Mouse (Mus musculus) gastrocnemius, adult 18-20 months (tissue): Measurements from ENCODE around the gene Krt32. TPM values are rescaled to one million over a fixed set of nuclear protein-coding genes. Genes with fewer than 3 reads are reported as not detected.

ENCODE experiments used
- DNase-seq: peaks from one replicate; pipeline ENCODE4 v3.0.0; 2021; ENCODE audit warnings: low spot score
- long read RNA-seq, 2 experiments: library from polyadenylated mRNA; stranded (forward); transcript quantifications; one replicate each; pipeline ENCODE4 v2.0.0; 2021
- total RNA-seq, 2 experiments: library from RNA; stranded (reverse); gene quantifications; 2 replicates each; pipeline ENCODE4 v1.2.3; 2021

Krt32 gene
- total RNA-seq: not detected
- long read RNA-seq, experiment 1: 0 reads
- long read RNA-seq, experiment 2: 0 reads

DNA sequence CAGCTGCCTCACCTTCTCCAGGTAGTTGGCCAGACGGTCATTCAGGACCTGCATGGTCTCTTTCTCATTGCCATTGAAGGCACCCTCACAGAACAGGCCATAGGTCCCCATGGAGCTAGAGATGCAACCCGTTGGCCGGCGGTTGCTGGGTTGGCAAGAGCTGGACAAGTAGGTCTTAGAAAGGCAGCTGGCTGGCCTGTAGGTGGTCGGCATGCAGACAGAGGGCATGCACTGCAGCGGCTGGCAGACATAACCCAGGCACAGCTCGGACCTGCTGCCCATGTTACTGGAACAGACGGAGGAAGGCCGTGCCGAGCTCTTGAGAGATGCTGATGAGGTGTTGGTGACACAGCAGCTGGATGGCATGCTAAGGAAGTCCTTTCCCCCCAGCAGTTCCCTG lies at the start of gene Krt32:
Krt32 (minus strand) TSS at position 366 of the 400 bp plus-strand sequence.
- no peak for DNase-seq

DNA sequence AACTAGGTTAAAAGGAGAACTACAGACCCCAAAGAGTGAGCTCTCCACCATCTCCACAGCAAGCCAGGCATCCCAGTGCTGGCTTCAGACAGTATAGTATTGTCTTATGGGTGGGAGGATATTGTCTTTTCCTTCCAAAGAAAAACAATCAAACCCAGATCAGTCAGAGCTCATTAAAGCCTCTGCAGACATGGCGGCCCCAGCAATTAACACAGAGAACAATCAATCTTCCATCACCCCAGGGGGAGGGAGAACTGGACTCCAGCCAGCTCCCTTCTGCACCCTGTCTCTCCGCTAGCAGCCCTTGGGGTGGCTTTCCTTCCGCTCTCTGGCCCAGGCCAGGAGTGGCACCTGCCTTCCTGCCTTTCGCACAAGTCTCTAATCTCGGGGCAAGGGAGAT lies 49.7 kb upstream of the Krt32 start:
- DNase-seq: no peak

DNA sequence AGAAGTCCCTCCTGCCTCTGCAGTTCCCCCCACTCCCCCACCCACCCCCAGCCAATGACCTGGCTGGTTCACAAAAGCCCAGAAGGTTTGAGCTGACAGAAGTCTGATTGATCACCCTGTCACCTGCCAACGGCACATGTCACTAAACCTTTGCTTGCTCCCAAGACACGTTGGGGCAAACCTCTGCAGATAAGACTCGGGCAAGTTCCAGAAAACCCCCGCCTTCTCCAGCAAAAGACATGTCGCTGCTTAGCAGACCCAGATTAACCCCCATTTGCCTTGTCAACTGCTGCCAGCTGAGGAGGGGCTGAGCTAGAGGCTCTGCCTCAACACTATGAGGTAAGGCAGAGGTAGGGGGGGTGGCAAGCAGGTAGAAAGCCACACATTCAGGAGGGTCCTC lies 48.5 kb upstream of the Krt32 start:
- DNase-seq: no peak

DNA sequence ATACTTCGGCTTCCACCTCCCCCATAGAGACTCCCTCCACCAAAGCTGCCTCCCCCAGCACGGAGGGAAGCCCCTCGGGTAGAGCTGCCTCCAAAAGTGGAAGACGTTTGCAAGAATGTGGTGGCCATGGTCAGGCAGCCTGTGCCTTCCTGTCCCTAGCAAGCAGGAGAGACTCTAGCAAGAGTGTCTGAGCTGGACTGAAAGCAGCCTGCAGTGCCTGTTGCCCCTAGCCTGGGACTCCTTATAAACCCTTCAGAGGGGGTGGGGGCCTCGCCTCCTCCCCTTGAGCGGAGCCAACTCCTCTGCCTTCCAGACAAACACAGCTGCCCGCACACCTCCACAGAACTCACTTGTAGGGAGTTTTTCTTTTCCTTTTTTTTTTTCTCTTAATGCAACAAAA lies 47.7 kb upstream of the Krt32 start, which contains the start of gene Krt15:
Krt15 (minus strand) TSS at position 198 of the 400 bp plus-strand sequence.
- DNase-seq: no peak

DNA sequence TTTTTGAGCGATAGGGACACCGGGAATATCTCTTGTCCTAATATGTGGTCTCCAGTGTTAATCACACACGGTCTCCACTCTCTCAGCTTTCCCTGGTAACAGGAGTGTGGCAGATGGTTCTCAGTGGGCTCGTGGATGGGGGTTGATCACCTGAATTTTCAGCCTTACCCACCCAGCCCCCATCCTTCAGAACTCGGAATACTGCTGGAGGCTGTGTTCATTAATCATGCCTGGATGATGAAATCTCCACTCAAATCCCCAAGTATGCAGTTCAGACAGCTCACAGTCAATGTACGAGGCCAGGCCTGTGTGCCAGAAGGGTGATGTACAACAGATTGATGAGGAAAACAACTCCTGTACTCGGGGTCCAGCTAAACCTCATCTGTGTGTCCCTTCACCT lies 36.9 kb upstream of the Krt32 start:
- no peak for DNase-seq

DNA sequence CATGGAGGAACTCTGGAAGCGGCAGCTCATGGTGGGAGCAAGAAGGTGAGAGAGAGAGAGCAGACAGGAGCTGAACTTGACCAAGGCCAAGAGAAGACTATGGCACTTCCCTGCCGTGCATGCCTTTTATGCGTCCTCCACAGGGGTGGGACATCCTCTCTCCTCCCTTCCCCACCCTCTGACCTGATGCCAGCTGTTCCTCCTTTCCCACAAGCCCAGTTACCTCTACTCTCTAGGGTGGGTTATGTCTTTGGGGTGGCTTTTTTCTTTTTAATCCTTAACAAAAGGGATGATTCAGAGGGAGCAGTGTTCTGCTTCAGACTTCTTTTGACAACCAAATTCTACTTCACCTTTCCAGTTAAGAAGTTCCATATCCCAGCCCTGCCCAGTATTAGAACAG lies 33.4 kb upstream of the Krt32 start, which contains the start of gene Krt13:
Krt13 (minus strand) TSS at position 101 of the 400 bp plus-strand sequence.
- DNase-seq: no peak

DNA sequence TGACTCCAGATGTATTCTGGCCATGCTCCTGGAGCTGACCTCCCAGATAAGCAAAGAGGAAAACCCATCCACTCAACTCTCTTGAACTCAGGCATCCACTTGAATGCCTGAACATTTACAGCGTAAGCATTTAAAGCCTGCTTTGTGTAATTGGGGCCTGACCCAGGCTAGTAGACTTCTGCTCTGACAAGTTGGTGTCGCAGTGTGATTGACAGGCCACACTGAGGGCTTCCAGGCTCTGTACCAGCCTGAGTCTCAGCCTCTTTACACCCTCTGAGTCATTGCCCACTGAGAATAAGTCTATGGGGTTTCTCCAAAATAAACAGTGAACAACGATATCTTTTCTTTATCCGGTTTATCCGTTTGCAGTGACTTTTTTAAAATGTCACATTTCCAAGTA lies 32.3 kb upstream of the Krt32 start:
- no peak for DNase-seq

DNA sequence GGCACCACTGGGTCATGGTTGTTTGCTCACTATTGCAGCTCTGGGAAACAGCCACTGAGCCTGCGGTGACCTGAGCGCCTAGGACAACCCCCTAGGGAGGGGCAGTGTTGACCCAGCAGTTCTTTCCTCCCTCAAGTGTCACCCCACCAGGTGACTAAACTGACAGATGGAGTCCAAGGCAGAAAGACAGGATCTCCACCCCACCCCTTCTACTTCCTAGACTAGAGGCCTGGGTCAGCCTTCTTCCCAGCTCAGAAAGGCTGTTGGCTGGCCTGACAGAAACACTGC lies 25.7 kb upstream of the Krt32 start:
- DNase-seq: no peak

DNA sequence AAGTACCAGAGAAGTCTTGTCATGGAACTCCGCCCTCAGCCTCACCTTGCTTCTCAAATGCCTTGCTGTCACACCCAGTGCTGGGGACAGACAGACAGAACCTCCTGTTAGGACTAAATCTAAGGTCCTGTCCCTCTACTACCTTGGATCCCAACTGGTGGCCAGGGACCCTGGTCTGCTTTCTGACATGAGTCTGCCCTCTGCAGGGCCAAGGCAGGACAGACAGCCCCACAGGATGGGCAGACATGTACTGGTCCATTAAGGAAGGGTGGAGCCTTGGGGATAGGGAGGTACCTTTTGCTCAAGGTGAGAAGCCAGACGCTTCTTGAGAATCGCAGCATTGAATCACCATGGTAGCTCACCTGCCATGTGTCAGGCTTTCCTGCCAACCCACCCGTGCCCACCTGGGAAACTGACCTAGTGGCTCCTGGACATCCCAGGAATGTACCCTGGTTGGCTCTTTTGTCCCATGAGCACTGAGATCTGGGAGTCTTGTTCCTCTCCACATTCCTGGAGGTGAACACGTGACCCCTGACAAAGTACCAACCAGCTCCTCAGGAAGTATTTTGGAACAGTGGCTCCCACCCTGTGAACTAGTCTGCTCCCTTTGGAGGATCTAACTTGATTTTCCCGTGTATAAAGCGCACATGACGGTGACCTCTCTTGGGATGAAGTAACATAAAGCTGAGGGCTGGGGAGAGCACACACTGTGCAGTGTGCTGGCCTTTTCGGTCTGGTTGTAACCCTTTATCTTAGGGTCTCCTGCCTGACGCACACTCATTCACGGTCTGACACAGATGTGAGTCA lies 25.1 kb upstream of the Krt32 start:
- DNase-seq: no peak

DNA sequence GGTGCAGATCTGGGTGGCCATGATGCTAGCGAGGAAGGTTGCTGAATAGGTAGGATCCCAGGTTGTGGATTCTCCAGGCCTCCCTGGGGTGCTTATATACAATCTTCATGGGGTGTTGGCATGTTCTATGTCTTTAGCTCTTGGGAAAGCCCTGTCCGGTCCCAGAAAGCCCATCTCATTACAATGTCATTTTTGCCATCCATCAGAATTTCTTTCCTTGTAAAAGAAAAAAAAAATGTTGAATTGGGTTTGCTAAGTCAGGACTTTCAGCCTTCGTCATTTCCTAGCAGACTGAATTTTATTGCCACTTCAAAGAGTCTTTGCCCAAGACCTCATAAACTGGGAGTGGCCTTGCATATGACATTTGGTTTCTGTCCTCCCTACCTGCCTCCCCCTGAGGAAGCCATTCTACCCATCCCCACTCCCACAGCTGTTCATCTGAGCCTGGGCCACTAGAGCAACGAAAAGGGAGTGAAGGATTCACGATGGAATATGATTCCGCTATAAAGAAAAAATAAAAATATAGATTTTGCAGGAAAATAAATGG lies 17.6 kb upstream of the Krt32 start, which contains the start of gene Krt36:
Krt36 (minus strand) TSS at position 51 of the 547 bp plus-strand sequence.
- no peak for DNase-seq

DNA sequence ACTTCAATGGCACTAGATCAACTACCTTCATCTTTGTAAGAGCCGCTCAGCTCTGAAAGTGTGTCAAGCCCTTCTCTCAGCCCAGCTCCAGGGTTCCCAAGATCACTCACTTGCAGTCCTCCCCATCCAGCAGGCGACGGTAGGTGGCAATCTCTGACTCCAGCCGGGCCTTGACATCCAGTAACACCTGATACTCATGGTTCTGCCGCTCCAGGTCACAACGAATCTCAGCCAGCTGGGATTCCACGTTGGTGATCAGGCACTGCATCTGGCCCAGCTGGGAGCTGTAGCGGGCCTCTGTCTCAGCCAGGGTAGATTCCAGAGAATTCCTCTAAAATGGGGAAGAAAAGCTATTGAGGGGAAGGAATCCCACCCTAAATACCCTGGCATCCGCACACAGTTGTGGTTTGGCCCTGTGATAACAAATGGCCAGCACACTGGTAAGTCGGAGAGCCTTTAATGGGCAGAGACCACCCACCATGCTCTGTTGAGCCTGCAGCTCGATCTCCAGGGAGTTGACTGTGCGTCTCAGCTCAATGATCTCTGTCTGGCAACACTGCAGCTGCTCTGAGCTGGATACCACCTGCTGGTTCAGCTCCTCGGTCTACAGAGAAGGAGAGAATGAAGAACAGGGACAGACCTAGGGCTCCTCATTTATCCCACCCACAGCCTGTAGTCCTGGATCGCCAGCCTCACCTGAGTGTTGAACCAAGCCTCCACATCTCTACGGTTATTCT lies 14.8 kb upstream of the Krt32 start:
- DNase-seq: no peak

DNA sequence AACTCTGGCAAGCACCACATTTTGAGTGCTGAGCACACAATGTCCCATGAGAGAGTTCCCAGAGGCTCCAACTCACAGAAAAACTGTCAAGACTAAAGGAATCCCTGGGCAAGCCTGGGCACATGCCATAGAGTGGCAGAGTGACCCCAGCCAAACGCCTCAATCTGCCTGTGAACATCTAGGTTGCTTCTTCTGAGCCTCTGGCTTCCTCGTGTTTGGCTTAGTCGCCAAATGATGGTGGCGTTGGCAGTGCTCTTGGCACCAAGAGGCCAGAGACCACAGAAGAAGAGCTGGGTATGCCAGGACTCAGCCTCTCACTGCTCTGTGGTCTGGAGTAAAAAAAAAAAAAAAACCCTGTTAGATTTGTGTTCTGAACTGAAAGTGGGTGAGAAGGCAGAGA lies 12.4 kb upstream of the Krt32 start:
- no peak for DNase-seq

DNA sequence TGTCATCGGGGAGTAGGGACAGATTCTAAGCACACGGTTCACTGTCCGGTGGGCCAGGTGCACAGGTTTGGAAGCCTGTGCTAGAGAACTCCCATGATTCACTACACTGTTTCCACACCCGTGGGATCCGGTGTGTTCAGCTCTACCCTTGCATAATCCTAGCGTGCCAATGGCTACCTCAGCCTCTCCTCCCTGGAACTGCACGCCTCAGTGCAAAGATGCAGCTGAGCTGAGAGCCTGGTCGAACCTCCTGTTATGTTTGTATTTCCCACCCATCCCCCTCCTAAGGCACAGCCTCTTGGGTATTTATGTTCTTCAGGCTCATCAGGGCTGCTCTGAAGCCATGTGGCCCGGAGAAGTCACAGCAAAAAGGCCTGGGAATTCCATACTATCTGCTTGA lies 9.8 kb upstream of the Krt32 start:
- DNase-seq: no peak

DNA sequence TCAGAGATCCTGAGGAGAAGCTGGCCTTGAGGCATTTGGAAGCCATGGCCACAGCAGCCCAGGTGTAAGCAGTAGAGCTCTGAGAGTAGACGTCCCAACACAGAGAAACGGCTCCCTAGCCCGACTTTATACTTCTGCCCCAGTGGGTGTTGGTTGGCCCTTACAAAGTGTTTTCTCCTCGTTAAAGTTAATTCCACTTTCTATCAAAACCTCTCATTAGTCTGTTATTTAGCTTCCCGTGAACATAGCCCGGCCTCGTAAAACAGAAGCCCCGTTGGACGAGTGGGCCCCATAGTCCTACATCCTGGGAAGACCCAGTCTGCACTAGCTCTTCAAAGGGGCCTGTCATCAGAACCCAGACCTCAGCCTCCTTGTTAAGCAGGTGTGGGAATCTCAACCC lies 8.1 kb upstream of the Krt32 start, which contains the start of gene Krt35:
Krt35 (minus strand) TSS at position 101 of the 400 bp plus-strand sequence.
- no peak for DNase-seq

DNA sequence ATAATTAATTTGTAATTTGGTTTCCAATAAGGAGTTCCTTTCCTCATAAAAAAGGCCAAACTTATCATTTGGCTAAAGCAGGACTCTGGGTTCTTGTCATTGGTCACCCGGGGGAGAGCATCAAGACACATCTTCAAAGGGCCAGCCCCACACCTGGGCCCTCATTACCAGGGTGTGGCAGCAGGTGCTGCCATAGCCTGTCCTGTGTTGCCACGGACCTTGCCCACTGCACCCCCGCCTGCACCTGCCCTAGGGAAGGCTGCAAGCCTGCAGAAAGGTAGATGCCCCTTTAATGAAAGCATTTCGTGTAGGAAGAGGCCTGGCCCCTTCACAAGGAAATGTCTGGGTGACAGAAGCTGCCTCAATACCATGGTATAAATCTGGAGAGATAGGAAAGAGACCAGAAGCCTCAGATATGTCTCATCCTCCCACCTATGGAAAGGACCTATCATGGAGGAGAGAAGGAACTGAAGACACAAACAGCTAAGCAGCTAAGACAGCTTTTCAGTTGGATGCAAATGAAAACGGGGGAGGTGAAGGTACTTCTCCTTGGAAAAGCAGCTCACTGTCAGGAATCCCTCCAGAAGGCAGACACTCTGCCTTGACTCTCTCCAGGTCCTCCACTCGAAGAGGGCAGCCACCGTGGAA lies 476 bp upstream of the Krt32 start:
- no peak for DNase-seq

DNA sequence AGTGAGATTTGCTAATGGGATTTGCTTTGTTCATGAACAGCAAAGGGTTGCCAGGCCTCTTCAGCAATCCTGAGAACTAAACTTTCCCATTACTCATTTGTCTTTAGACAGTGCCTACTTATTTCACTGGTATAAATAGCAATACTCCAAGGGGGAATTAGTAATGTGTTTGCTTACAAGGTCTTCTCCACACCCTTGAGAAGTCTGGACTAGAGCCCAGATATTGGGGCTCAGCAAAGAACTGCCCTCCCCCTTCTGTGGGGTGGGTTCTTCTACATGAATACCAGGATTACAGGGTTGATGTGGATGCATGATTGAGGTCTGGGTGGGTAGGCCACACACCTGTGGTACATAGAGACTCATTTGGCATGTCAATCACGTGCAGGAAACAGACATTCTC lies 14.2 kb downstream of the Krt32 start:
- peak; percentile 5 for DNase-seq

DNA sequence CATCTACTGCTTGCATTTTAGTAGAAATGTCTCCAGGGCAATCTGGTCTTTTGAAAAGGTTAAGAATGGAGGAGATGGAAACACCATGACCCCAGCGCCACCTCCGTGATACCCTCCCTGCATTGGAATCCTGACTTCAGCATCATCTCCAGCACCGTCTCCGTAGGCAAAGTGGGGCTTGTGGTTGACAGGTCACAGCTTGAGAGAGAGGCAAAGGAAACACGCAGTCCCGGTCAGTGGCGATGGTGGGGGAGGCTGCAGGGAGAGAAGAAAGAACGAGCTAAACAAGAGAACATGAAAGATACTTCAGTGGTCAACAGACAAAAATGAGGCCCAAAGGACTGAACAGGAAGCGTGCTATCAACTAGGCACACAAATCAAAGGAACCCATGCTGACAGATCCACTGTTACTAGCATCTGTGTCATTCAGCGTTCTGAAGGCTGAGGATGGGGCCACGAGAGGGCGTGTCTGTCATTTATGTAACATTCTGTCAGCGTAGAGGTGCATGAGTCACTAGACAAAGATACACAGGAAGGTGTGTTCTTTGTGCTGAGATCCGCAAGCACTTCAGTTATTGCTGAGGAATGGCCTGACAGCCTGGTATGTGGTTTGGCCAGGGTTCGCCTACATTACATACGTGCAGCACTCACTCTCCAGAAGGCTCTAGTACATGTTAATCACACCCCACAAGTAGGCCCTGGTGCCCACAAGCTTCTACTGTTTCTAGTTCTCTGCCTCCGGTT lies 20.6 kb downstream of the Krt32 start:
- no peak for DNase-seq

DNA sequence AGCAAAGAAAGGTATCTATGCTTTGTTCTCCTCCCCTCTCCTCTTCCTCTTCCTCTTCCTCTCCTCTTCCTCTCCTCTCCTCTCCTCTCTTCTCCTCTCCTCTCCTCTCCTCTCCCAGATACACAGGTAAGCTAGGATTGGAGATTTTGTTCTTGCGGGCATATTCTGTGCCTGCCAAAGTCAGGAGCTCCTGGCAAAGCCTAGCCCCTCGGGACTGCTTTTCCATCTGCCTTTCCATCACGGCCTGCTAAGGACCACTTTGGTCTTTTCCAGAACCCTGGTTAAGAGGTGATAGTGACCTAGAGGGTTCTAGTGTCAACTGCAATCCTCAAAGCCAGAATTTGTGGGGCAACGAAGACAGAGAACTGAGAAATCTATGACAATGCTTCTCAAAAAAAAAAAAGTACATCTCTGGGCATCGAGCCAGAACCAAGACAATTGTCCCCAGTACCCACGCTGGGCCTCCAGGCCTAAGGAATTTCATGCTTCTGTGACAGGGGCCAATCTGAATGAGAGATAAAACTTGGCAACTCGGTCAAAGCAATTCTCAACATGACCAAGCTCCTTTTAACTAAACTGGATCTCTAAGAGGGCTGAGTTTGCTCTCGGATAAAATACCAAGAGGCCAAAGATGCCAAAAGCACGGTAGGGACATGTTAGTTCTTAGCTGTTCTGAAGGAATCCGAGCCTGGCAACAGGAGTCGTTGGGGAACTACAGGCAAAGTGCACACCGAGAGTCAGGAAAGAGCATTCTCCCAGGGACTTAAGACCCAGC lies 21.6 kb downstream of the Krt32 start:
- no peak for DNase-seq

DNA sequence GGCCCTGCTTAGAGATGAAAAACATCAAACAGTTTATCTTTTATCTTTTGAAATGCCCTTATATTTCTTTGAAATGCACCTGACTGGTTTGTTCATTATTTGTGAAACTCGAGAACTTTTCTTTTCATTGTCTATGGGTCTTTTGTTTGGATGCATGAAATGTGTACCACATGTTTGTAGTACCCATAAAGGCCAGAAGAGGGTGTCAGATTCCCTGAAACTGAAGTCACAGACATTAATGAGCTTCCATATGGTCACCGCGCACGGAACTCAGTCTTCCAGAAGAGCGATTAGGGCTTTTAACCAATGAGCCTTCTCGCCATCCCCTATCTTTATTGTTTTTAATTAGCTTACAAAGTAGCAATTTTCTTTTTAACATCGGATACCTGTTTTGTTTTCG lies 29.2 kb downstream of the Krt32 start:
- no peak for DNase-seq
